Mouse (Mus musculus) gastrocnemius, adult 2 months (tissue): ENCODE measurements around the gene Me3. TPM values are rescaled to one million over a fixed set of nuclear protein-coding genes. Genes with fewer than 3 reads are reported as not detected.

Source experiments
- DNase-seq: peaks from one replicate; pipeline ENCODE4 v3.0.0; 2022
- H3K27ac ChIP-seq: fragments of 200-600 bp; 2 replicates; pipeline ENCODE4 v1.8.1; 2022; ENCODE audit warnings: mild to moderate bottlenecking
- H3K4me3 ChIP-seq: fragments of 200-600 bp; 2 replicates; pipeline ENCODE4 v1.8.1; 2022; ENCODE audit warnings: mild to moderate bottlenecking, moderate library complexity
- CTCF ChIP-seq: fragments of 200-600 bp; IDR thresholded peaks from 2 replicates; pipeline ENCODE4 v1.8.1; 2022; ENCODE audit warnings: antibody characterized with exemption, mild to moderate bottlenecking, moderate library complexity
- intact Hi-C: fragments of 180-260 bp; cut with DNase I; formaldehyde crosslinking; loops from one replicate; pipeline ENCODE4 v1.15.1; 2025
- total RNA-seq, 2 experiments: library from RNA; stranded (reverse); gene quantifications; 2 replicates each; pipeline ENCODE4 v1.2.3; 2021

Me3 gene
- total RNA-seq, 2 experiments from 2014 or later, result 117 to 126 TPM

GRCm38 (mm10) chr7:89855196-89855595, 223.0 kb downstream of the Me3 start:
- no peak for TF ChIP-seq CTCF
- Histone ChIP-seq H3K4me3 (no peak overlapping the region), H3K27ac (no peak overlapping the region)
- intact Hi-C loops, result no loop called here
- no peak for DNase-seq

GRCm38 (mm10) chr7:89856440-89857217, 224.4 kb downstream of the Me3 start:
- Histone ChIP-seq H3K27ac (0 out of 2 replicates have a peak overlapping the region, but pooled peaks have one; percentile 12), H3K4me3 (no peak overlapping the region)
- TF ChIP-seq CTCF, result no peak
- peak; percentile 65 for DNase-seq
- intact Hi-C loops, result no loop called here

- DNase-seq, result no peak
- no peak overlapping the region for H3K27ac ChIP-seq
- H3K4me3 ChIP-seq, result no peak overlapping the region
- TF ChIP-seq CTCF, result peak; percentile 30
- intact Hi-C loops, result no loop called here
These were observed 232.6 kb downstream of the Me3 start for GRCm38 (mm10) chr7:89864769-89865168.

GRCm38 (mm10) chr7:89867221-89867620, 235.0 kb downstream of the Me3 start:
- no peak overlapping the region for H3K4me3 ChIP-seq
- DNase-seq, result no peak
- intact Hi-C loops, result no loop called here
- no peak overlapping the region for H3K27ac ChIP-seq
- TF ChIP-seq CTCF, result no peak

GRCm38 (mm10) chr7:89879686-89880085, 247.5 kb downstream of the Me3 start:
- intact Hi-C loops, result no loop called here
- Histone ChIP-seq H3K27ac (no peak overlapping the region), H3K4me3 (no peak overlapping the region)
- peak; percentile 31 for DNase-seq
- no peak for TF ChIP-seq CTCF

- no peak for DNase-seq
- intact Hi-C loops, result no loop called here
- no peak overlapping the region for H3K27ac ChIP-seq
- H3K4me3 ChIP-seq, result no peak overlapping the region
- no peak for TF ChIP-seq CTCF
These were observed 252.4 kb downstream of the Me3 start for GRCm38 (mm10) chr7:89884551-89884950.

GRCm38 (mm10) chr7:89891412-89891811, 259.2 kb downstream of the Me3 start:
- no peak overlapping the region for H3K4me3 ChIP-seq
- no peak for TF ChIP-seq CTCF
- intact Hi-C loops, result loop anchor here (5.0 kb wide), 1 partner anchor 414 kb away; no protein-coding TSS in a partner anchor
- no peak overlapping the region for H3K27ac ChIP-seq
- no peak for DNase-seq

- H3K4me3 ChIP-seq, result no peak overlapping the region
- intact Hi-C loops, result loop anchor here (5.0 kb wide), 1 partner anchor 415 kb away; no protein-coding TSS in a partner anchor
- no peak overlapping the region for H3K27ac ChIP-seq
- TF ChIP-seq CTCF, result peak; percentile 55
- no peak for DNase-seq
These were observed 259.7 kb downstream of the Me3 start for GRCm38 (mm10) chr7:89891856-89892255.

- no peak for TF ChIP-seq CTCF
- DNase-seq, result no peak
- Histone ChIP-seq H3K27ac (no peak overlapping the region), H3K4me3 (no peak overlapping the region; the same call in 1 of the 2 replicates)
- intact Hi-C loops, result no loop called here
These were observed 270.8 kb downstream of the Me3 start for GRCm38 (mm10) chr7:89903007-89903406.

GRCm38 (mm10) chr7:89903442-89904343, 271.5 kb downstream of the Me3 start, which contains the start of gene Ccdc81:
TSS of gene Ccdc81 (minus strand) at chr7:89903629.
- TF ChIP-seq CTCF, result no peak
- peak within 1 kb of the TSS; percentile 26; the same call in 1 of the 2 replicates for H3K4me3 ChIP-seq
- no peak within 1 kb of the TSS for H3K27ac ChIP-seq

More at GRCm38 (mm10) chr7:89903442-89904343, 271.5 kb downstream of the Me3 start, which contains the start of gene Ccdc81:
- intact Hi-C loops, result no loop called here
- no peak for DNase-seq

Other genes starting within 250 kb of the Me3 start
- gene Tmem135, start 228.2 kb upstream of the Me3 start, total RNA-seq, result 10 to 100 TPM; 13.2 to 19.6 TPM
- gene Fzd4, start 228.0 kb upstream of the Me3 start, total RNA-seq, result 10 to 100 TPM; 30.6 to 32.4 TPM
- gene Prss23, start 105.2 kb upstream of the Me3 start, total RNA-seq, result 10 to 100 TPM; 40.4 to 72.1 TPM